Mouse (Mus musculus) thymus, postnatal 36 days (tissue): ENCODE measurements at regions not wholly inside any gene's neighbourhood (a gene's known extent, or its start where the extent isn't known, plus 50 kb on each side); places are given as distances from the start of the nearest gene placed in this dataset.

ENCODE experiments used
- DNase-seq, 2 experiments: peaks; one replicate each; pipeline ENCODE4 v3.0.0; 2022; ENCODE audit warnings: mixed read lengths in 2 of 2

- DNase-seq, result no peak
These were observed 441.4 kb upstream of the Btbd3 start for GRCm38 (mm10) chr2:137814945-137815344.

GRCm38 (mm10) chr2:137808401-137809230 is 447.7 kb upstream of the Btbd3 start:
- DNase-seq, result no peak

DNA sequence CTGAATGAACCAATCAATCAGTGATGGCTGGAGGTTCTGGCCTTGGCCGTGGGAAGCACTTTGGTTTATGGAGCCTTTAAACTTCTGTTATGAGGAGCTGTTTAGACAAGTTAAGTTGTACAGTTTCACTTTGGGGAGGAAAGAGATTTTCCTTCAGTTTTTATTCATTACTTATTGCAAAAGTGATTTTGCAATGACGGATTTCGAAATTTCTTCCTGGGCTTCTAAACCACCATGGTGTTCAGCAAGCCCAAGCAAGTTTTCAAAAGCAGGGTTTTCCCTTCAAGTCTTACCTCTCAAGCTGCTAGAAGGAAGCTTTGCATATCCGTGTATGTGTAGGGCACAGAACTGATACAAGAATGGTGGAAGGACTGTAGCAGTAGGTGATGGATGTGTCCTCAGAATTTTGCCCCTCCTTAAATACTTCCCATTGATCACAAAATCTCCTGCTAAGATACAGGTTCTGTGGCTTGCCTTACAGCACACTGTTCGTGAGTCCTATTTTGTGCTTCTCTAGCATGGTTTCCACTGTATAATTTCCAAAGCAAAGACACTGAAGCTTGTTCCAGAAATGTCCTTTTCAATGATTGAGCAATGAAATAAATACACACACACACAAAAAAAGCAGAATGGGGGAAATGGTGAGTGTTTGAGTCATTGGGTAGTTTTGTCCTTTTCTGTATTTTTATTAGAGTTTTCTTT is 448.6 kb upstream of the Btbd3 start:
- DNase-seq, result no peak

- DNase-seq, result no peak
These were observed 461.5 kb upstream of the Btbd3 start for GRCm38 (mm10) chr2:137794841-137795240.

DNA sequence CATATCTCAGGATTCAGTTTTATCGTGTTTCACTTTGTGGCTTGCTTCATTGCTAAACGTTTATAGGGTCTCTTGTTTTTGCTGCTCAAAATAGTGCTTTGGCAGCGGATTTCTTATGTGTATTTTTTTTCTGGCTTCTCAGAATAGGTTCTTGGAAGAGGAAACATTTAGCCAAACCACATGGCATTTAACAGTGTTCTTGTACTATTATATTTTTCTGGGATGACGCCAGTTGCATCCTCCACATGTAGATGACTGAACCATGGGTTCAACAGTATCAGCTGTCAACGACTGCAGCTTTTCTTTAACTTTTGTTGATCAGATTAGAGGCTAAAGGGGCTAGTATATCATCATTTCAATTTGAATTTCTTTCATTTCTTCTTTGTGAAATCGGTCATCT is 472.3 kb upstream of the Btbd3 start:
- no peak for DNase-seq

GRCm38 (mm10) chr2:137777430-137777829 is 478.9 kb upstream of the Btbd3 start:
- DNase-seq, result no peak

GRCm38 (mm10) chr2:137764785-137765184 is 491.6 kb upstream of the Btbd3 start:
- no peak for DNase-seq

GRCm38 (mm10) chr2:137759455-137759854 is 496.9 kb upstream of the Btbd3 start:
- no peak for DNase-seq

DNA sequence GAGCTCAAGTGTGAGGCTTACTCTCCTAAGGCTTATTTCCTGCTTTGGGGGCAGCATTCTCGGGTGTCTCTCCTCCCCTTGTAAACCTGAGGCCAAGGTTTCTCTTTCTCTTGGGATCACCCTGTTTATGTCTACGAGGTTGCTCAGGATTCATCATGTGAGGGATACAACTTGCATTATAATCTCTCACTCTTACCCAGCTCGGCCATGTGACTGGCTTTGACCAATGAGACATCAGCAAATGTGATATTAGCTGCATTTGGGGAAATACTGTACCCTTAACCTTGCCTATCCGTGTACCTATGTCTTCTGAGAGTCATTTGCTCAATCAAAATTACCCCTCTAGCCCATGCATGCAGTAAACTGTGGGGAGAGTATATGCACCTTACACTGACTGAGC is 498.0 kb upstream of the Btbd3 start:
- no peak for DNase-seq

- no peak for DNase-seq
These were observed 498.8 kb upstream of the Btbd3 start for GRCm38 (mm10) chr2:137757231-137758212.

DNA sequence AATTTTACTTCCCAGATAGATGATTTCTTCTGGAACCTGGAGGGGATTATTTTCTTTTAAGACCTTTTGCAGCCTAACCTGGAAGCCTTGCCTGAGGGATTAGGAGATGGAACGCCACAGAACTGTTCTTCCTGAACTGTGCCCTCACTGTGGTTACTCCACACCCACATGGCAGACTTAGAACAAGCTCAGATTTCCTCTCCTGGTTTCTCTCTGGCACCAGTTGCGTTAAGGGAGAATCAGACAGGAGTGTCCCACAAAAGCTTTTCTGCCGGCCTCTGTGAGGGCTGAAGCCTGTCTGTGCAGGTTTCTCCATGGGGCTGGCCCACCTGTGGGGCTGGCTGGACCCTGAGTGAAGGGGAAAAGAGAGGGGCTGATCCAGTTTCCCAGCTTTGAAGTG is 500.1 kb upstream of the Btbd3 start:
- DNase-seq, result no peak

DNA sequence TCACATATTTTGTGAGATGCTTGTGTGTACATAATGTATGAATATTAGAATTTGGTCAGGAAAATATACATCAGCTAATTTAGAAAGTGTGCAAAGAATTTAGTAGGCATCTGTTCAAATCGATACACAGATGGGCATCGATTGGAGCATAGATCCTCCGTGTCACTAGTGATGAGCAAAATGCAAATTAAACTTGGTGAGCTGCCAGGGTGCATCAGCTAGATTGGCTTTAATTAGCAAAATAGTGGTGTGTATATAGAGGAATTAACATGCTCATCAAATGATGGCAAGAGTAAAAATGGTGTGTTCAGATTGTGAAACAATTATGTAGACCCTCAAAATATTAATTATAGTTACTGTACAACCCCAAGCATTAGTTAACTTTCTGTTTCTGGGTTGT is 501.9 kb upstream of the Btbd3 start:
- no peak for DNase-seq

- DNase-seq, result no peak
These were observed 524.0 kb upstream of the Btbd3 start for GRCm38 (mm10) chr2:137732410-137732809.

GRCm38 (mm10) chr2:137730472-137730931 is 525.9 kb upstream of the Btbd3 start:
- no peak for DNase-seq

- no peak for DNase-seq
These were observed 526.5 kb upstream of the Btbd3 start for GRCm38 (mm10) chr2:137729871-137730270.

GRCm38 (mm10) chr2:137729207-137729606 is 527.2 kb upstream of the Btbd3 start:
- no peak for DNase-seq

- DNase-seq, result no peak
These were observed 532.7 kb upstream of the Btbd3 start for GRCm38 (mm10) chr2:137723651-137724050.

DNA sequence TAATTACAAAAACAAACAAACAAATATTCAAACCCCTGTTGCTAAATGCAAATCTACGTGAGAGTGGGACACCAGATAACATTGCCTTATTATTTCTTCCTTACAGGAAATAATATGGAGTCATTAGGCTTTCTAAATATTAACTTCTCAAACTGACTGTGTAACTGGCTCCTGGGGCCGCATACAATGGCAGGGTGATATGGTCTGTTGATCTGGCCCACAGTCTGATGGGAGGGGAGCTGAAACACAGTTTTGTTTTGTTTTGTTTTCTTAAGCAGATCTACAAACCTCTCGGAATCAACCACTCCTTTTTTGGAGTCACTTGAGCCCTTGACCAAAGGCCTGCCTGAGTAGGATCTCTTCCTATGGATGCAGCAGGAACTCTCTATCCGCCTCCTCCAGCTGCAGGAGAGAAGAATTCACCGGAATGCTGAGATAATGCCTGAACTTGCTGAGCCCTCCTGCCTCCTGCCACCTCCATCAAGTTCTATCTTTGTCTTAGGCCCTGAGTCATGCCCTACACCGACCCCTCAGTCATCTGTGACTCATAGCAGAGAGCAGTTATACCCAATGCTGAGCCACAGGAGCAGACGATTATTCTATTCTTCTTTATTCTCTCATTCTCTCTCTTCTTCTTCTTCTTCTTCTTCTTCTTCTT is 534.5 kb upstream of the Btbd3 start:
- no peak for DNase-seq

- DNase-seq, result no peak
These were observed 540.5 kb upstream of the Btbd3 start for GRCm38 (mm10) chr2:137715891-137716290.

GRCm38 (mm10) chr2:137706528-137706988 is 549.8 kb upstream of the Btbd3 start:
- DNase-seq, result no peak

DNA sequence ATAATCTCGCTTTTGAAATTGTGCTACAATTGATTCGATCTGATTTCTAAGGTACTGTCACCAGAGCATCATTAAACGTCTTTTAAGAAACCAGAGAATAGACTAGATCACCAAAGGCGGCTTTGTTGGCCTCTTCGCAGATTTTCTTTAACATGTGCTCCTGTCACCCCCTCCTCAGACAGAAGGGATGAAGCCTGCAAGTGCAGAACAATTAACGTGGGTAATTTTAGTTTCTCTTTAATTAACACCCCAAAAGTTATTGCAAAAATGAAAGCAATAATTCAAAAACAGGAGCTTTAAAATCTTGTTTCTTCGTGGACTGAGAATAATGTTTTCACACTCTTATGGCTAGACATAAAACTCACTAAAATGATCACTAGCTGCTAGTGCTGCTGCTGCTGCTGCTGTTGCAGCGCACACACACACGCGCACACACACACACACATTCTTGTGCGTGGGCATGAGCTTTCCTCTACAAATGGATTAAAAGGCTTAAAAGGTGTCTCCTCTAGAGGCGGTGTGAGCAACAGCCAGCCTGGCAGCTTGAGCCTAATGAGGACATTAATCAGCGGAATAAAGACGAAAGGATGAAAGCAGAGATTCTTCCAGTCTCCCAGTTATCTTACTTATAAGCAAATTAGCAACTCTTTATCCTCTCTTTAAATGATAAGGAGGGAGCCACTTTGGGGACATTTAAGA is 550.5 kb upstream of the Btbd3 start:
- DNase-seq, result no peak
